8 mouse cellular contexts compared by ENCODE assay signal in the genomic region with DNA sequence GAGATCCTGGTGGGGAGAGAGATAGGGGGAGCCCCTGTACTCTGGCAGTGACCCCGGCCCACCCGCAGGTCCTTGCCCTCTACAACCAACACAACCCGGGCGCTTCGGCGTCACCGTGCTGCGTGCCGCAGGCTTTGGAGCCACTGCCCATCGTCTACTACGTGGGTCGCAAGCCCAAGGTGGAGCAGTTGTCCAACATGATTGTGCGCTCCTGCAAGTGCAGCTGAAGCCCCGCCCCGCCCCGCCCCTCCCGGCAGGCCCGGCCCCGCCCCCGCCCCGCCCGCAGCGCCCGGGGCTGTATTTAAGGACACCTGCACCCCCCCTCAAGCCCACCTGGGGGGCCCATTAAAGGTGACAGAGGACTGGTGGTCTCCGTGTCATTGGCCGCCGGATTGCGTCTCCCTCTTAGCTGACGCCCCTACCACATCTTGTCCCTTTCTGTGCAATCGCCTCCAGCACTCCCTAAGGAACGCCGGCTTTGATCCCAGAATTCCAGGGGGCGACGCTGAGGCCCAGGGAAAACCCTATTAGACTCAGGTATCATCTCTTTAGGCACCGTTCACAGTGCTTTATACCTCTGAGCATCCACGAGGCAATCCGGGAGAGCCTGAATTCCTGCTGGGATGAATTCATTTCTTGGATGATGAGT. TPM values are rescaled to one million over a fixed set of nuclear protein-coding genes. Genes with fewer than 3 reads are reported as not detected.
DNase-seq lines count a peak whose midpoint lies in the region; ATAC-seq lines count a peak whose summit lies in the region.

No protein-coding gene starts in this region.

- no peak for ATAC-seq in limb, embryonic 15.5 days (ENCODE audit: insufficient number of reproducible peaks, low FRiP score, low TSS enrichment, low read depth)
- ATAC-seq in stomach, embryonic 16.5 days (ENCODE audit: insufficient read depth, low FRiP score) = peak; percentile 19; the same call in 1 of the 2 replicates

- no peaks in the 10 kb centered on the region for H3K9me3 ChIP-seq in limb, embryonic 15.5 days
- H3K9me3 ChIP-seq in stomach, embryonic 16.5 days (replicated peaks; ENCODE audit: control insufficient read depth, low read length) = no peaks in the 10 kb centered on the region

- 8% methylated on average over 35 of the region's 37 CpGs for whole genome bisulfite sequencing in limb, embryonic 15.5 days
- 15% methylated on average over 37 of the region's 37 CpGs for WGBS in stomach, embryonic 16.5 days

- no peak overlapping the region for H3K9ac ChIP-seq in limb, embryonic 15.5 days
- H3K9ac ChIP-seq in stomach, embryonic 16.5 days (ENCODE audit: low read length) = no peak overlapping the region

- peak; percentile 37 for DNase-seq in adrenal gland, postnatal 14 days
- no peak for DNase-seq in adrenal gland, adult 8-10 months
- peak; percentile 33 for DNase-seq in retina, postnatal 1 day
- no peak for DNase-seq in retina, embryonic 14.5 days (ENCODE audit: low spot score)
- no peak for DNase-seq in layer of hippocampus, postnatal 25 days (ENCODE audit: extremely low spot score in 1 of 2, low spot score in 1 of 2)
- DNase-seq in cerebellum, adult 9-11 months = no peak

- peaks cover 27% of the 10 kb centered on the region for H3K4me1 ChIP-seq in limb, embryonic 15.5 days
- H3K4me1 ChIP-seq in stomach, embryonic 16.5 days (ENCODE audit: control insufficient read depth, insufficient read depth, low read length) = peaks cover 37% of the 10 kb centered on the region

- H3K27me3 ChIP-seq in limb, embryonic 15.5 days = peaks cover 15% of the 10 kb centered on the region
- no peaks in the 10 kb centered on the region for H3K27me3 ChIP-seq in stomach, embryonic 16.5 days (ENCODE audit: control insufficient read depth, insufficient read depth, low read length)

- H3K4me3 ChIP-seq in limb, embryonic 15.5 days = peak overlapping the region; percentile 5; the same call in 1 of the 2 replicates
- peak overlapping the region; percentile 20 for H3K4me3 ChIP-seq in stomach, embryonic 16.5 days (replicated peaks; ENCODE audit: low read length)

- peak overlapping the region; percentile 39 for H3K4me2 ChIP-seq in limb, embryonic 15.5 days
- H3K4me2 ChIP-seq in stomach, embryonic 16.5 days (ENCODE audit: low read depth, low read length) = peak overlapping the region; percentile 54

- no peak overlapping the region for H3K27ac ChIP-seq in limb, embryonic 15.5 days
- H3K27ac ChIP-seq in stomach, embryonic 16.5 days (ENCODE audit: low read length) = no peak overlapping the region

- 0 out of 2 replicates have a peak, but pooled peaks cover 4% of the 10 kb centered on the region for H3K36me3 ChIP-seq in limb, embryonic 15.5 days
- H3K36me3 ChIP-seq in stomach, embryonic 16.5 days (ENCODE audit: control insufficient read depth, insufficient read depth, low read length) = no peaks in the 10 kb centered on the region

RNA-seq across cellular contexts. Expression of gene Ccdc97, which starts 14.0 kb away (rescaled TPM):
- 43.8 and 45.0 TPM in 2 replicates for total RNA-seq in adrenal gland, postnatal 14 days (2021)
- total RNA-seq in adrenal gland, adult 8-10 months (2022) = 10 to 100 TPM; 51.3 to 63.7 (median 56.9) TPM
- 23.1 and 23.4 TPM in 2 replicates for polyA plus RNA-seq in limb, embryonic 15.5 days (2015; fragmentation: Nextera tagmentation; extraction: Ambion mirVana)
- polyA plus RNA-seq in stomach, embryonic 16.5 days (2015; fragmentation: Nextera tagmentation; extraction: Ambion mirVana) = 19.6 and 22.5 TPM in 2 replicates
- 10 to 100 TPM; 54.6 to 58.5 TPM for total RNA-seq in layer of hippocampus, postnatal 25 days (2021)

RNA-seq across cellular contexts. Expression of gene Tgfb1, which starts 18.0 kb away (rescaled TPM):
- total RNA-seq in adrenal gland, postnatal 14 days (2021) = 52.7 and 68.0 TPM in 2 replicates
- 10 to 100 TPM; 23.8 to 41.1 (median 32.4) TPM for total RNA-seq in adrenal gland, adult 8-10 months (2022)
- polyA plus RNA-seq in limb, embryonic 15.5 days (2015; fragmentation: Nextera tagmentation; extraction: Ambion mirVana) = 2.8 and 3.8 TPM in 2 replicates
- 1.4 and 2.8 TPM in 2 replicates for polyA plus RNA-seq in stomach, embryonic 16.5 days (2015; fragmentation: Nextera tagmentation; extraction: Ambion mirVana)
- total RNA-seq in layer of hippocampus, postnatal 25 days (2021) = 1 to 10 TPM; 7.0 to 8.6 TPM

RNA-seq across cellular contexts. Expression of gene B9d2, which starts 24.3 kb away (rescaled TPM):
- 17.8 TPM in 2 replicates for total RNA-seq in adrenal gland, postnatal 14 days (2021)
- total RNA-seq in adrenal gland, adult 8-10 months (2022) = 10 to 100 TPM; 17.7 to 27.0 (median 21.4) TPM
- polyA plus RNA-seq in limb, embryonic 15.5 days (2015; fragmentation: Nextera tagmentation; extraction: Ambion mirVana) = 24.9 and 29.1 TPM in 2 replicates
- 21.9 and 24.4 TPM in 2 replicates for polyA plus RNA-seq in stomach, embryonic 16.5 days (2015; fragmentation: Nextera tagmentation; extraction: Ambion mirVana)
- total RNA-seq in layer of hippocampus, postnatal 25 days (2021) = 10 to 100 TPM; 25.2 to 25.7 TPM

RNA-seq across cellular contexts. Expression of gene Tmem91, which starts 29.9 kb away (rescaled TPM):
- total RNA-seq in adrenal gland, postnatal 14 days (2021) = 0.78 and 0.86 TPM in 2 replicates
- under 1 TPM in 1 of 4 experiments, not detected in 3; 0.77 TPM for total RNA-seq in adrenal gland, adult 8-10 months (2022)
- polyA plus RNA-seq in limb, embryonic 15.5 days (2015; fragmentation: Nextera tagmentation; extraction: Ambion mirVana) = 3.0 TPM in 2 replicates
- polyA plus RNA-seq in stomach, embryonic 16.5 days (2015; fragmentation: Nextera tagmentation; extraction: Ambion mirVana) = 3.4 and 3.5 TPM in 2 replicates
- 10 to 100 TPM; 12.7 to 16.5 TPM for total RNA-seq in layer of hippocampus, postnatal 25 days (2021)

RNA-seq across cellular contexts. Expression of gene Exosc5, which starts 45.9 kb away (rescaled TPM):
- total RNA-seq in adrenal gland, postnatal 14 days (2021) = 43.3 and 53.2 TPM in 2 replicates
- total RNA-seq in adrenal gland, adult 8-10 months (2022) = 10 to 100 TPM; 42.0 to 62.6 (median 51.4) TPM
- polyA plus RNA-seq in limb, embryonic 15.5 days (2015; fragmentation: Nextera tagmentation; extraction: Ambion mirVana) = 64.7 and 69.8 TPM in 2 replicates
- 70.0 and 73.0 TPM in 2 replicates for polyA plus RNA-seq in stomach, embryonic 16.5 days (2015; fragmentation: Nextera tagmentation; extraction: Ambion mirVana)
- 10 to 100 TPM; 26.4 to 30.5 TPM for total RNA-seq in layer of hippocampus, postnatal 25 days (2021)

Comparison
In these comparisons a context has a peak if more than half of its experiments do, and no peak if none do; other contexts are left out.
1. DNase-seq: peak in adrenal gland, postnatal 14 days (single experiment) and retina, postnatal 1 day (single experiment); none in adrenal gland, adult 8-10 months (single experiment), retina, embryonic 14.5 days (single experiment), layer of hippocampus, postnatal 25 days (0 of 2) and cerebellum, adult 9-11 months (single experiment).